Mouse (Mus musculus) CH12F3 (cell line): Measurements from ENCODE around the gene Otub1.

Experiments used
- in situ Hi-C: fragments of 300-500 bp; cut with MboI; formaldehyde crosslinking; loops from 2 replicates; pipeline ENCODE4 v1.14.3; 2020; ENCODE audit warnings: low sequenced_read_pairs

The Otub1 gene

DNA sequence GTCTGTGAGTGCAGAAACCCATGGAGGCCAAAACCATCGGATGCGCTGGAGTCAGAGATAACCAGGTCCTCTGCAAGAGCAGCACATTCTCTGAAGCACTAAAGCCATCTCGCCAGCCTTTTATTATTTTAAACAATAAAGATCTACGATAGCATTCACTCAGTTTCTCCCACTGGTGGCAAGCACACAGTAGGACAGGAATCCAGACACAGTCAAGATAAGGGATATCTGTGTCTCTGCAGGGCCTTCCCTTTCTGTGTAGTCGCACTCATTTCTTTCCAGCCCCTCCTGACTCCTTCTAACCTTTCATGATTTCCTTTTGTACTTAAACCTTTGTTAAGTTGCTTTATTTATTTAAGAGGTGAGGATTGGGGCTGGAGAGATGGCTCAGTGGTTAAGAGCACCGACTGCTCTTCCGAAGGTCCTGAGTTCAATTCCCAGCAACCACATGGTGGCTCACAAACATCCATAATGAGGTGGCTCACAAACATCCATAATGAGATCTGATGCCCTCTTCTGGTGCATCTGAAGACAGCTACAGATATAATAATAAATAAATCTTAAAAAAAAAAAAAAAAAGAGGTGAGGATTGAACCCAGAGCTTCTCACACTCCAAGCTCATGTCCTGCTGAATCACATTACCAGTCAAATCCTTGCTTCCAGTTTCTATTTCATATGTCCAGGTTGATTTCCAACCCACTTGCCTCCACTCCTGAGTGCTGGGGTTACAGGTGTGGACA is 4.0 kb upstream of the Otub1 start:
- in situ Hi-C loops, result loop anchor here (5.0 kb wide), 1 partner anchor 148 kb away; no protein-coding TSS in a partner anchor

DNA sequence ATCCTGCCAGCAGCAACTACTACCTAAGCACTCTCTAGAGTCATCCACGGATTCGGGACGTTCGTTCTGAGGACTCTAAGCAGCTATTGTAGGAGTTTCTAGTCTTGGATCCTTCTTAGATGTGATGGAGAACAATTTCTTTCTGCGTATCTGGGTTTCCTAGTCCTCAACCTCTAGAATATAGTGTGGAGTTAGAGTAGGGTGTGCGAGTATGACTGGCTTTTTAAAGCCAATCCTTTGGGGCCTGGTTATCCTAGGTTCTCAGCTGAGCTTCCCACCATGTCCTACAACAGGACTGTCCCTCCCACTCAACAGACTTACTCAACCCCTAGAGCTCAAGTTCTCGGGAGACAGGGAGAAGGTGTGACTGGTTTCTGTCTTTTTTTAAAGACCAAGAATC is 790 bp downstream of the Otub1 start:
- in situ Hi-C loops, result loop anchor here (5.0 kb wide), 1 partner anchor 143 kb away; no protein-coding TSS in a partner anchor

- in situ Hi-C loops, result loop anchor here (5.0 kb wide), 1 partner anchor 143 kb away; no protein-coding TSS in a partner anchor
Measured at GRCm38 (mm10) chr19:7204898-7205297, 1.2 kb downstream of the Otub1 start.

DNA sequence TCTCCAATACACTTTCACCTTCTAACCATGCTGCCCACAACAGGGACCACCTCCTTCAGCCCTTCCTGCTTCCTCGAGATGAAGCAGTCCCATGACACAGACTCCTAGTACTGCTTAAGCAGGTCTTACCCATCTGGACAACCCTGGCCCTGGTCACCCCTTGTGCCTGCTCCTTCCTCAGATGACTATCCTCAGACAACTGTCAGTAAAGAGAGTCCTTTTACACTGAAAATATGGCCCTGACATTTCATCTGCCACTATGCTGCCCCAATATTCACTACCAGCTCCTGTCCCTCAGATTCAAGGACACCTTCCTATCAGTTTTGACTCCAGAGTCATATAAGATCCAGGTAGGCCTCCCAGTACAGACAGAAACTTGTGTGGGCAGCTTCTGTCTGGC is 5.7 kb downstream of the Otub1 start:
- in situ Hi-C loops, result no loop called here

DNA sequence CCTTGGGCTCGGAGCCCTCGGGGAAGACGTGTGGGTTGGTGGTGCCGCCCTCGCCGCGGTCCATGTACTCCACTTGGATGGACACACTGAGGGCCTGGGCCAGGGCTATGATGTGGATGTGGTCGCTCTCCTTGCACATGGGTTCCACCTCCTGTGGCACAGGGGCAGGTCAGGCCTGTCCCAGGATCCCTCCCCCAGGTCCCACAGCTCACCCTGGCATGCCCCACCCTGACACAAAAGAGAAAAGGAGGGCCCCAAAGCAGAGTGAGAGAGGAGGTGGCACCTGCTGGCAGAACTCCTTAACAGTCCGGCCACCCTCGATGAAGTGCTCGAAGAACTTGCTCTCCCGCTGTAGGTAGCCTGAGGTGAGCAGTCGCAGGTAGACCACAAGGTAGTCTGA is 7.0 kb downstream of the Otub1 start:
- in situ Hi-C loops, result no loop called here

GRCm38 (mm10) chr19:7197445-7197844 is 8.7 kb downstream of the Otub1 start:
- in situ Hi-C loops, result no loop called here

DNA sequence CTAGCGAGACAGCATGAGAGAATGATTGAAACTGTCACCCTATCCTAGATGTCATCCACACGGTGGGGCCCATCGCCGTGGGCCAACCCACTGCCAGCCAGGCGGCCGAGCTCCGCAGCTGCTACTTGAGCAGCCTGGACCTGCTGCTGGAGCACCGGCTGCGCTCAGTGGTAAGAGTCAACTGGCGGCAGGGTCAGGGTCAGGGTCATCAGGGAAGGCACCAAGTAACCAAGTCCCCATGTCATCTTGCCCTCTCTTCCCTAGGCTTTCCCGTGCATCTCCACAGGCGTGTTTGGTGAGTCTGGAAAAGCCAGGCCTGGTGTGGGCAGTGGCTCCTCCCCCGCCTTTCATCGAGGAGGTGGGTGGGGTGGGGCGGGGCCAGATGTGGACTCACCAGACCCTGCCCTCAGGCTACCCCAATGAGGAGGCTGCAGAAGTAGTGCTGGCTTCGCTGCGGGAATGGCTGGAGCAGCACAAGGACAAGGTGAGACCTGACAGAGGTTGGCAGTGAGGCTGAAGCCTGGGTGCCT is 9.3 kb downstream of the Otub1 start:
- in situ Hi-C loops, result no loop called here

DNA sequence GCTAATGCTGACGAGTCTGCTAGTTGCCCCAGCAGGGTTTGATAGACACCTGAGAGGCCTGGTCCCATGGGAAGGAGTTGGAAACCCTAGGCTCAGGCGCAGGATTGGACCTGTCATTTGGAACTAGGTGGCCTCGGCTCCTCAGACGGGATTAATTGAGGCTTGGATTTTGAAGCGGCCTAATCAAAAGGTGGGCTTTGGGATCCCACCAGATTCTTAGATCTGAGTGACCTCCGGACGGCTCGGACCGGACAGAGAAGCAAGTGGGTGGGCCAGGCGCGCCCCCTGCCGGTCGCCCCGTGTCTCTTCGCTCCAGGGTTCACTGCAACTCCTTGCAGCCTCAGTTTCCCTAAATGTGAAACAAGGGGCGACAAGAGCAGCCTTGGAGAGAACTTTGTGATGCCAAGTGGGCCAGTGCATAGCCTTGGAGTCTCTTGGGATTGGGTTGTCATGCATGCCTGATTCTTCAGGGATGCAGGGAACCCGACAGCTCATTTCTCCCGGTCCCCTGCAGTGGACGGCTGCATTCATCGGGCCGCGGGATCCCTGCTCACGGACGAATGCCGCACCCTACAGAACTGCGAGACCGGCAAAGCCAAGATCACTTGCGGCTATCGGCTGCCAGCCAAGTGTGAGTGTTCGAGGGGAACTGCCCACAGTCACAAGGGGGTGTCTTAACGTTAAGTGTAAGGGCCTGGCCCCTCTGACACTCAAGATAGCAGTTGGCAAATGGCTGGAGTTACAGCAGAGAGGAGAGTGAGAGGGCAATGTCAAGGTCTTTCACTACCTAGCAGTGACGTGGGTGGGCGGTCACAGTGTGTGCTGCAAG is 10.0 kb downstream of the Otub1 start:
- in situ Hi-C loops, result no loop called here

DNA sequence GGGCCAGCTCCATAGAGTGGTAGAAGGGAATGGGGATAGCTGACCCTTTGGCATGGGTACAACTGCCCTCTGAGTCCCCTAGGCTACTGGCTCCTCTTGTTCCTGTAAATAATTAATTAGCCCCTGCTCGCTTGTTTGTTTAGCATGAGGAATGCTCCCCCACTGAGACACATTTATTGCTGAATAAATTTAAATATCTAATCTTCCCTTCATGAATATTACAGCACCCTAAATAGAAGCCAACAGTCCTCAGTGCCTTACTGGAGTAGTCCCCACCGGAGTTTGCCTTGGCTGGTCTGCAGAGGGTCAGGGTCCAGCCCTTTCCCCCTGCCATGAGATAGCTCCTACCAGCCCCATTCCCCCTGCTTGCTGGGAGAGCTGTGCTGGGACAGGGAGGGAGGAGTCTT is 13.6 kb downstream of the Otub1 start:
- in situ Hi-C loops, result no loop called here

- in situ Hi-C loops, result no loop called here
Measured at GRCm38 (mm10) chr19:7191639-7192038, 14.5 kb downstream of the Otub1 start.

- in situ Hi-C loops, result no loop called here
Measured at GRCm38 (mm10) chr19:7190986-7191385, 15.1 kb downstream of the Otub1 start.

DNA sequence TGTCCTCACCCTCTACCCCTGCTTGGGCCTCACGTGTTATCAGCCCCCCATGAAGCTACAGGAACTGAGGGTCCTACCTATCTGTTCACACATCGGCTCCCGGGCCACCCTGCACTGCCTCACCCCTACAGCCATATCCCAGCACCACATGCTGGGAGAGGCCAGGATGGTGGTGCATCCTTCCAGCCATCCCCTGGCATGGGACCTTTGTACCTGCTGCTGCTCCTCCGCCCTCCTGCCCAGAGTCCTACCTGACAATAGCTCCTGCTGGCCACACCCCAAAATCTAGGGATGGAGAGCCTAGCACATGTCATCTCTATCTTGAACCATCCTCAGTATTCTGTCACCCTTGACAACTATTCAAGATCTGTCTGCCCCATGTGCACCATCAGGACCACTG is 17.1 kb downstream of the Otub1 start:
- in situ Hi-C loops, result no loop called here

DNA sequence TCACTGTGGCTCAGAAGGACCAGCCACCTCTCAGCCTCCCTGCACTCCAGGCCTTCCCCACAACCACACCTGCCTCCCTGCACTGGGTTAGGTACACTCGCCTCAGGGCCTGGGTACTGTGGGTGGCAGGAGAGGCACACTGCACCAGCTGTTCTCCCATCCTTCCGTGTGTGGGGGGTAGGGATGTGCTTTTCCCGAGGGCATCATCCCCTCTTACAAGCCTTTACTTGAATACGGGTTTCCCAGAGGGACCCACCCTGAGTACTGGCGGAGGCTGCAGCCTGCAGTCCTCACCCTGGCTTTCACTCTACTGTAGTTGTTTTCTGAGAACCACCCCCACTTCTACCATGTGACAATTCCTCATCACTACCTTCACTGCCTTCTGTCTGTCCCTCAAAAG is 19.0 kb downstream of the Otub1 start:
- in situ Hi-C loops, result no loop called here

DNA sequence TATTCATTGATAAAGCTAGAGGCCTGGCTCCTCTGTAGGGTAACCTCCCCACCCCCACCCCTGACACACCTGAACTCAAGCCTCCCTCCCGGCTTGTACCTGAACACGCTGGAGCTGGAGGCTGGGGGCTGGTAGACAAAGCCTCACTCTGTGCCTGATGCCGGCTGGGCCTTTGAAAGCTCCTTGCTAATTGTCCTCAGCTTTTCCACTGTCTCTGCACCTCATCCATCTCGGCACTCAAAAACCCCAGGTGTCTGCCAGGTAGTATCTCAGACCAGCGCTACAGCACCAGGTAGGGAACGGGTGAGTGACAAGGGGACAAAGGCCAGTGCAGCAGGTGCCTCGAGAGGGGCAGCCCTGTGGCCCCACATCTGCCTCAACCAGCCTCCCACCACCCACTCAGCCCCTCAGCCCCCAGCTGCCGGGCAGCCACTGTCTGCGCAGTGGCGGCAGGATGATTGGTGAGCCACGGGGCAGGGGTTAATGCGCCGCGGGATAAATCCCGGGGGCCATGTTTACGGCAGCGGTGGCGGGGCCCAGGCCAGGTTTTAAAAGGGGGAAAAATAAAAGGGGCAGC is 20.3 kb downstream of the Otub1 start:
- in situ Hi-C loops, result no loop called here

GRCm38 (mm10) chr19:7185059-7185458 is 21.1 kb downstream of the Otub1 start:
- in situ Hi-C loops, result no loop called here

GRCm38 (mm10) chr19:7183419-7183818 is 22.7 kb downstream of the Otub1 start:
- in situ Hi-C loops, result no loop called here

GRCm38 (mm10) chr19:7182273-7182949 is 23.7 kb downstream of the Otub1 start:
- in situ Hi-C loops, result no loop called here

DNA sequence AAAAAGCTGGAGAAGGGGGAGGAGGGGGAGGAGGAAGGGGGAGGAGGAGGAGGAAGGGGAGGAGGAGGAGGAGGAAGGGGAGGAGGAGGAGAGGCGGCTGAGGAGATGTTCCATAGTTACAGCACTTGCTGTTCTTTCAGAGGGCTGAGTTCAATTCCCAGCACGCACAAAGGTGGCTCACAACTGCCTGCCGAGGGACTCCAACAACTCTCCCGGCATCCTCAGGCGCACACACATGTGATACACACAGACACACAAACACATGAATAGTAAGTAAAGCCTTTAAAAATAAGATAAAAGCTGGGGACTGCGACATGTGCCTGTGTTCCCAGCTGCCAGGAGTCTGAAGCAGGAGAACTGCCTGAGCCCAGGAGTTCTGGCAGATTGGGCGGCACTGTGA is 24.6 kb downstream of the Otub1 start:
- in situ Hi-C loops, result no loop called here

GRCm38 (mm10) chr19:7180756-7181405 is 25.2 kb downstream of the Otub1 start:
- in situ Hi-C loops, result no loop called here

DNA sequence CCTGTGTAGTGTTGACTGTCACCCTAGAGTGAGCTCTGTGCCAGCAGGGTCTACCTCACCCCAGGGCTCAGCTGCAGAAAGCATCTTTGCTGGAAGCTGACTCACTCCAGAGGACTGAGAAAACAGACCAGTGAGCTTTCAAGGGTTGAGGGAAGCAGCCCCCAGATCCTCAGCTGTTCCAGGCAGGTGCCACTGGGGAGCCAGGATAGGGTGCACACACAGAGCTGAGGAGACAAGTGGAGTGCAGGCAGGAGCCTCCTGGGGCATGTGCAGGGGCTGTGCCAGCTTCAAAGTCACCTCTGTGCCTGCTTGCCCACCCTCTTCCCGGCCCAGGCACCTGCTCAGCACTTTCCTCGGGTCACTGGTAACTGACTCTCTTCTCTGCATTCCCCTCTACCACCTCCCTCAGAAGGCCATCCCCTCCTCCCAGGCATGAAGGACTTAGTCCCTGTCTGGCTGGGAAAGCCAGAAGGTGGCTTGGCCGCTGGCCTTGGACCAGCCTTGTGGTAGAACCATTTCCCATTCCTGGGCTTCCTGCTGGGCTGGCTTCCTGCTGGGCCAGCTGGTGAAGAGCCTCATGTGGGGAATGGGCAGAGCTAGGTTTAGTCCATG is 27.2 kb downstream of the Otub1 start:
- in situ Hi-C loops, result no loop called here
